Mouse (Mus musculus) megakaryocyte, embryonic 14.5 days (primary cell): ENCODE data around the gene L3mbtl1.

ENCODE experiments used
- FLI1 ChIP-seq: IDR thresholded peaks from 2 replicates; pipeline ENCODE4 v1.6.1; 2012; ENCODE audit warnings: low read length, inconsistent platforms, mixed read lengths
- GATA1 ChIP-seq: IDR thresholded peaks from 3 replicates; pipeline ENCODE4 v1.6.1; 2012; ENCODE audit warnings: mixed read lengths, low read length, inconsistent platforms, borderline replicate concordance

- TF ChIP-seq FLI1 (no peak), GATA1 (no peak)
Measured at GRCm38 (mm10) chr2:162950776-162951175, 7.5 kb downstream of the L3mbtl1 start.
